Mouse (Mus musculus) liver, adult 2 months (tissue): ENCODE results near the gene Wdr70.

Experiments used
- CTCF ChIP-seq: fragments of 200-500 bp; IDR thresholded peaks from 2 replicates; pipeline ENCODE4 v1.5.1; 2011; ENCODE audit warnings: low read depth, low read length, control low read depth
- POLR2A ChIP-seq: fragments of 200-500 bp; IDR thresholded peaks from 2 replicates; pipeline ENCODE4 v1.6.1; 2011; ENCODE audit warnings: low read length, control low read depth; ENCODE audit not compliant: insufficient read depth; ENCODE audit errors: extremely low read depth

DNA sequence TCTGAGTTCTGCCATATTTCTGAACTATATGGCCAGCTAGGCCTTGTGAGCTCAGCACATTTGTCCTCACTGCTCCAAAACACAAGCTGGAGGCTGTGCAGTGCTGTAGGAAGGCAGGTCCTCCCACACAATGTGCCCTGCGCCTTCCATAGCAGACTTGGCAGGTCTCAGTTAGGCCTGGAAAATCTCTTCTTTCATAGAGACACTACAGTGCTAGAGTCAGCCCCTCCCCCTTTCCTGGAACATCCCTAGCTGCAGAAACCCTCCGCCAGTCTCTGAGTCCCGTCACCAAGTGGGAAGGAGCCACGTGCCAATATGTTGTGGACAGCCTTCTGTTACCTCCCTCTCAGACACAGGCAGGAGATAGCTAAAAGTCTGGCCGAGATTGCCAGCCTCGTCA lies 273.5 kb downstream of the Wdr70 start:
- TF ChIP-seq CTCF (no peak), POLR2A (no peak)
